Mouse (Mus musculus): ENCODE data around the gene Cmtm5.

DNA sequence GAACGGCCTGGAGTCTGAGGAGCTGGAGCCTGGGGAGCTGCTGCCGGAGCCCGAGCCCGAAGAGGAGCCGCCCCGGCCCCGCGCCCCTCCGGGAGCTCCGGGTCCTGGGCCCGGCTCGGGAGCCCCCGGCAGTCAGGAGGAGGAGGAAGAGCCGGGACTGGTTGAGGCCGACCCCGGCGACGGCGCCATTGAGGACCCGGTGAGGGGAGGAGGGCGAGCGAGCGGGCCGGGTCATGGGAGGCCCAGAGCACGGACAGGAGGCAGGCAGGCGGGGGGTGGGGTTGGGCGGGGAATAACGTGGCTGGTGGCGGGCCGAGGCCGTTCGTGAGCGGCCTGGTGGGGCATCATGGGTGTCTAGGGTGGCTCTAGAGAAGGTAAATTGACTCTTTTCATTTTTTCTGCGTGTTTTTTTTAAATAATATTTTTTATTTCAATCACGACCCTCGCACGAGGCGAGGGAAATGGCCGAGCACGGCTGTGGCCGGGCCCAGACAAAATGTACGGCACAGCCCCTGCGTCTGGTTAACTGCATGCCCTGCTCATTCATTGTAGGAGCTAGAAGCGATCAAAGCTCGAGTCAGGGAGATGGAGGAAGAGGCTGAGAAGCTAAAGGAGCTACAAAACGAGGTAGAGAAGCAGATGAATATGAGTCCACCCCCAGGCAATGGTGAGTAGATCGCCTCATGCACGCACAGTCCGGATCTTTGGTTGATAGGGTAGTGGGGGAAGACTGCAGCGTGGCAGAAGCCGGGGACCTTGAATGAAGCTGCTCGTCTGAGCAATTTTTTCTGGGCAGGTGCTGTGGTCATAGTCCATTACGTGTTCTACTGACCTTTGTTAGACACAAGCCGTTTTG is 41.5 kb upstream of the Cmtm5 start:
- TF ChIP-seq GATA1 (IDR thresholded peaks at IDR 0.05; ENCODE audit: low read length) (no peak), TAL1 (IDR thresholded peaks at IDR 0.05; ENCODE audit: low read length) (no peak)

Measured in erythroblast, embryonic 14.5 days (primary cell).